Mouse (Mus musculus) adrenal gland, postnatal 14 days (tissue): ENCODE data around the gene Mphosph9. TPM values are rescaled to one million over a fixed set of nuclear protein-coding genes. Genes with fewer than 3 reads are reported as not detected.
"Not testable (repeated sequence)": the region's sequence is repeated elsewhere in the genome, so short reads cannot be mapped to it uniquely, and the experiment has no call there.

Experiments
- DNase-seq: peaks from one replicate; pipeline ENCODE4 v3.0.0; 2021; ENCODE audit warnings: mixed read lengths
- total RNA-seq: library from RNA; stranded (reverse); gene quantifications from 2 replicates; pipeline ENCODE4 v1.2.3, GENCODE M21; 2021

Mphosph9 gene
- total RNA-seq, 1 experiment from 2014 or later, result 6.6 TPM

DNA sequence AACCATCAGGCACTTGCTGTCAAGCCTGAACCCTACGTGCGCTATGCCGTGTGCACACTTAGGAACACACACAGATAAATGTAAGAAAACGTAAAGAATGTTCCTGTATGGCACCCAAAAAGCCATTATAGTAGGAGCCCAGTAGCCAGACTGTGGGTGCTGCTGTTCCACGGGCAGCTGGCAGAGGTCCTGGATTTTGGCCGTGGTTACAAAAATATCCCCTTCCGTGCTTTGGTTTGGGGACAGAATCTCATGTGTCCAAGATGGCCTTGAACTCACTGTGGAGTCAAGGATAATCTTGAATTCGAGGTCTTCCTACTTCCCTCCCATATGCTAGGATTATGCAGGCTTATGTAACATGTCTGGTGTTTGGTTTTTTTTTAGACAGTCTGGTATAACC, 15.1 kb upstream of the Mphosph9 start:
- no peak for DNase-seq

DNA sequence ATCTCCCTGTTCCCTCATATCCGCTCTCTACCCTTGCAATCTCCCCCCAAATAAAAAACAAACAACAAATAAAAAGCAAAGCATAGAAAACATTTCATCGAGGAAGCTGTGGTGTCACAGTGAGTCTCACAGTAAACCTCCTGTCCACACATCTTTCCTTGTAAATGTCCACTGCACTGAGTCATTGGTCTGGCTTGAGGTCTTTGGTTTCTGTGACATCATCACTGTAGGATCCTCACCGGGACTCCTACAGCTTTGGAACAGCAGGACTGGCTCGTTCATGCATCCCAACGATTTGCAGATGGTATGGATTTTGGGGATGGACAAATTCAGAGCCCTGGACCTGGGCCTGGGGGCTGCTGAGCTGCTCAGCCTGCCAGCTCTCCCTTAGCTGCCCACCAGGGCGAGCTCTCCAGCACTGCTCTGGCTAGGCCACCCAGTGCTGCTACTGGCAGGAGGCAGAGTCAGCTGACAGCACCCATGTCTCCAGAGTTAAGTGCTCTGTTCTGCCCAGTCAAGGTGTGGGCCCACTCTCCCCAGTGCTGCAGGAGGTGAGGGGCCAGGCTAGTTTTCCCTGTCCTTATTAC, 14.1 kb upstream of the Mphosph9 start:
- peak; percentile 62 for DNase-seq

DNA sequence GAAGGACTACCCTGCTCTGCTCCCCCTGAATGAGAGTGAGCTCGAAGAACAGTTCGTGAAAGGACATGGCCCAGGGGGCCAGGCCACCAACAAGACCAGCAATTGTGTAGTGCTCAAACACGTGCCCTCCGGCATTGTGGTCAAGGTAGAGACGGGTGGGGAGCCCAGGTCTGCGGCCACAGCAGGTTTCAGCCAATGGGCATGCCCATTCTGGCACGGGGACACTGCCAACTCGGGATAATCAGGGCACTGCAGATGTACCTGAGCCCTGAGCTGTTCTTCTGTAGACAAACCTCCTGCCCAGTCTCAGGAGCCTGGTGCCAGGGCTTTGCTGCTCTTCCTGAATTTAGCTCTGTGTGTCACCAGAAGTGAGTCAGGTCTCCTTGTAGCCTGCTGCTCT, 11.0 kb upstream of the Mphosph9 start:
- no peak for DNase-seq

DNA sequence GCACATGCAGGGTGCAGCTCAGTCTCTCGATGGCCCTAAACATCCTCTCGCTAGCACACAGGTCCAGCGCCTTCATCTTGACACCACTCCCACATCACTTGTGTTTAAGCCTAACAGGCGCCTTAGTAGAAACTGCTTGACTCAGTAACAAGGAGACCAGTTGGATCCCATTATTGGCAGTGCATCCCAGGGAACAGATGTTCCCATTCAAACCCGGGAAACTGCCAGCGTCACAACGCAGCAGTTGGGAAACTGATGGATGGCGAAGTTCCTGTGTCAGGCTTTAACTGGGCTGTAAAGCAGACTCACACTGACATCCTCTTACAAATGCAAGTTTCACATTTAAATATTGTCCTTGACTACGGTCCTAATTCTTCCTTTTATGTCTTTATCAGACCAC, 10.1 kb upstream of the Mphosph9 start:
- no peak for DNase-seq

DNA sequence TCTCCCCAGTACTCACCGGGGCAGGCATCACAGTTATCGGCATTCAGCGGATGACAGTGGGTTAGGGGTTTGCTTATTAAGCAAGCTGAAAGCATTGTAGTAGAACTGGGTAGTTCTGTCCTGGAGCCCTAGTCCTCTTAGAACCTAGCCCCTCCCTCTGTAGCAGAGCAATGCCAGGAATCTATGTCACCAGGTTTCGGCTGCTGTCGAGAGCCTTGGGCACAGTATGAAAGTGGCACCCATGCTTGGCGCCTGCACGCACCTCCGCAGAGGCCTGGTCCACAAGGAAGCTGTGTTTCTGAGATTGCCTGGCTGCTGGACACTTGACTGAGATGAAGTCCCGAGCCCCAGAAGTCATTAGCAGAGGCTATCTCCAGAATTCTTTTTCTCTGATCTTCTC, 9.3 kb upstream of the Mphosph9 start:
- DNase-seq, result no peak

DNA sequence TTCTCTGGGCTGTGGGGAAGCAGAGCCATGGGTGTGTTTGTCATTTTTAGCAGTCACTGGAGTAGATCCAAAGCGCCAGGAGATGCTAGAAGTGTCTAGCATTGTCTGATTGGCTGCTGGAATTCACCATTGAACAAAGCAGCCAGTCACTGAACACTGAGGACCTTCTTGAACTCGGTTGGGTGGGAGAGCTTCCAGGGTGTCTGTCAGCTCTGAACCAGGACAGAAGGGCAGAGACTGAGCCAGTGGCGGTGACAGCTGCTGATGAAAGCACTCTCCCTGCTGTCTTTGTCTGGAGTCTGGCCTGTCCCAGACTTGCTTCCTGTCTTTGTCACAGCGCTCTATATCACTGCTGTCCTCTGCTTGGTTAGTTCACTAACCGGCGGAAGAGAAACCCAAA, 6.6 kb upstream of the Mphosph9 start:
- no peak for DNase-seq

DNA sequence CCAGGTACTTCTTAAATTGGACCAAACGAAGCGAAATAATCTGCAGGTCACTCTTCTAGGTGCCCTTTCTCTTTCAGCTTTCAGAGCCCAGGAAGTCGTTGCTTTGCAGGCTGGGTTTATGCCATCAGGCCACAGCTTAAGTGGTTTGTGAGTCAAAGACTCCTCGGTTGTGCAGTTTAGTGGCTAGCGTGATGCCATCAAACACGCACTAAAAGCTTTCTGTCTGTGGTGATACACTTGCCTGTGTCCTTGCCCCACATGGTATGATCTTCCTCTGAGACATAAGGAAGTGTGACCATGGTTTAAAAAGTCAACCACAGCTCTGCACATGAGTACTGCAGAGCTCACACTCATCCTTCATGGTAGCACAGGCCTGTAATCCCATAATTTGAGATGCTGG, 2.3 kb upstream of the Mphosph9 start:
- no peak for DNase-seq

DNA sequence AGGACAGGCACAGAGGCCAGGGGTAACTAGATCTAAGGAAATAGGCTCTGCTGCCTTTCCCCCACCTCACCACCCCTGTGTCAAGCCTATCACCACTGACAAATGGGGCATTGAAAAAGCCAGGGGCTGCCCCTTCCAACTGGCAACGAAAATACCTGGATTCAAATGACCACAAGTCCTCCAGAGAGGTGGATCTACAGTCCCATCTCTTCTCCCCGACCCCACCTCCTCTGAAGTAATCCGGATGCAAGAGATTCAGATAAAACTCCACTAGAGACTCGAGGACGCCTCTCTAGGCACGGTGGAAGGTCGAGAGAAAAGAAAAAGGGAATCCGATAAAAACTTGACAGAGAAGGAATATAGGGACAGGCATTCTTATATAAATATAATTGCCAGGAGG, 943 bp downstream of the Mphosph9 start:
- DNase-seq, result no peak

DNA sequence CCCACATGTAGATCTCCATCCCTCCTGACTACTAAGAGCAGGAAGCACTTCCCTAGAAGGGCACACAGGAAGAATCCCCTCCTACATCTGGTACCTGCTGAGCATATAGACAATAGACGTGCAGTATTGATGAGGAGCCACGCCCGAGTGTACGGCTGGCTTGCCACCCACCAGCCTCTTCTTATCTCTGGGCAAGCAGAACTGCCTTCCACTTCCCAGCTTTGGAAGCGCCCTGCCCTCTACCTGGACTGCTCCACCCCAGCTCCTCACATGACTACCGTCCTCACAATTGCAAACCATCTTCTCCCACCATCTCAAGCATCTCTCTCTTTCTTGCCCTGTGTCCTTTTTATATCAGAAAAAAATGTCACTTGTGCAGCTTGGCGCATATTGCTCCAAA, 10.1 kb downstream of the Mphosph9 start:
- DNase-seq, result no peak

DNA sequence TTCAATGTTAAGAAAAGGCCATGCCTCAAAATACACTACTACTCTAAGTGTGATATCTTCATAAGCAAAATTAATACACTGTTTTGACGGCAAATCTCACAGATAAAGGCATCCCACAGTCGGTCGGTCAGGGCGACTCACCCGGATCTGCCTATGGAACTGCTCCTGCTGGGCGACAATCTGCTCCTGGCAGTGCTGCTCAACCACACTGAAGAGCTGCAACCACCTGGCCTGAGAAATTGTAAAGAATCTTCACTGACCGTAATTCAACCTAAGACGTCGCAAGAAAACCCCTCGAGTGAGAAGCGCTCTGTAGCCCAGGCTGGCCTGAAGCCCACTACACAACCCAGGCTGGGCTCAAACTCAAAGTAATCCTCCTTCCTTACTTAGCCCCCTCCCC, 11.8 kb downstream of the Mphosph9 start:
- no peak for DNase-seq

DNA sequence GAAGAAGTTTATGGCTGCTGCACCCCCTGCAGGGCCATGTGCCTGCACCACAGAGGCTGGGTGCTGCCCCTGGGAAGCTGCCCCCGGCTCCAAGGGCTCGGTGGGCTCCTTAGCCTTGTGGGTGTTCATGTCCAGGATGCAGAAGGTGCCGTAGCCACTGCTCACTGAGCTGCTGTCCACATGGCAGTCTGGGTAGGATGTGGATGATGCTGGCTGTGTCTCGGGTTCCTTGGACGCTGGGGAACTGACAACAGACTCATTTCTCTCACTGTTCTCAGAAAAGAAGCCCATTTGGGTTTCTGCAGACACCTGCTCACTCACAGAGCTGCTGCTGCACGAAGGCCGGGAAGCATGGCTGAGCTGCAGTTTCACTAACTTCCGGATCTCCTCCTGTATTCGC, 12.3 kb downstream of the Mphosph9 start:
- DNase-seq, result no peak

DNA sequence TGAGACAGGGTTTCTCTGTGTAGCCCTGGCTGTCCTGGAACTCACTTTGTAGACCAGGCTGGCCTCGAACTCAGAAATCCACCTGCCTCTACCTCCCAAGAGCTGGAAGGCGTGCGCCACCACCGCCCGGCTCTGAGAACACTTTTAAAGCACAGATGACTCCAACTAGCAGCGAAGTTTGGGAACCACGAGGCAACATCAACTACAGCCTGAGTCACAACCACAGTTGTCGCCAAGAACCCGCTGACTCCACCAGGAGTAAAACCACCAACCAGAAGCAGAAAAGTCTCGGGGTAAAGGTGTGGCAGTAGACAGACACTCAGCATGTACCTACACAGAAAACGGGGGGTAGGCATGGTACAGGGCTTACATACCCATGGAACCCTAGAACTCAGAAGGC, 17.7 kb downstream of the Mphosph9 start:
- DNase-seq, result no peak

DNA sequence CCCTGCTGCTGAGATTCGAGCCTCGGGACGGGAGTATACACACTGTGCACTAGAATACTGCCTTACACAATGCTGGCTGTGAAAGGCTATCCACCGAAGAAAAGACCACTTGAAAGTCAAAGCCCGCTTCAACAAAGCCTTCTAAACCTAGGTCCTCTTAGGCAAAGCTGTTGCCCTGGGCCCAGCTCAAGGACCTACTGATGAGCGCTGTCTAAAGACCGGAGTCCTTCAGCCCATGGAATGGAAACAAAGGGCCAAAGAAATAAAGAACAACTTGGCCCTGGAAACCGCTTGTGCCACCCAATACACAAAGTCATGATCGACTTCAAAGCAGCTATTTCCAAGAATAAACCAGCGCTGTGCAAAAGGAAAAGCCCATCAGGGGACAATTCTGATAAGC, 18.6 kb downstream of the Mphosph9 start:
- DNase-seq, result no peak

DNA sequence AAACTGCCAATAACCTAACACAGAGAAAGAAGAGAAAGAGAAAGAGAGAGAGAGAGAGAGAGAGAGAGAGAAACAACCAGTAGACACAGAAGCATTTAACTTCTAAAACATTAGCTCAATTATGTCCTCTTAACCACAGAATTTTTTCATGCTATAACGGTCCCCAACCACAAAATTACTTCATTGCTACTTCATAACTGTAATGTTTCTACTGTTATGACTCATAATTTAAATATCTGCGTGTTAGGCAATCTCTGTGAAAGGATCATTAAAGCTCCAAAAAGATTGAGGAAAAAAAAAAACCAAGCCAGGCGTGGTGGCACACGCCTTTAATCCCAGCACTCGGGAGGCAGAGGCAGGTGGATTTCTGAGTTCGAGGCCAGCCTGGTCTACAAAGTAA, 24.9 kb downstream of the Mphosph9 start:
- not testable (repeated sequence) for DNase-seq

DNA sequence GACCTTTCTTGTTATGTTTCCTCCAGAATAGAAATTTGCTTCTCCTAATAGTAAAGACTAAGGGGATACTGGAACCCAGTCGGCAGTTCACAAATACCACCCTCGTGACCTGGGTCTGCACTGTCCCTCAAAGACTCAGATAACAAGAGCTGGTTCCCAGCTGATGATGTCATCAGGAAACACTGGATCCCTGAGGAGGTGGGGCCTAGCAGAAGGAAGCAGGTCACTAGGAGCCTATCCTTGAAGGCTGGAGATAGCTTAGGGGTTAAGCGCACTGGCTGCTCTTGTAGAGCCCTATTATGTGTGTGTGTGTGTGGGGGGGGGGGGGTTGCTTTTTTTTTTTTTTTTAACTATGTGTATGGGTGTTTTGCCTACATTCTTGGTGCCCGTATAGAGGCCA, 27.6 kb downstream of the Mphosph9 start:
- DNase-seq, result no peak

DNA sequence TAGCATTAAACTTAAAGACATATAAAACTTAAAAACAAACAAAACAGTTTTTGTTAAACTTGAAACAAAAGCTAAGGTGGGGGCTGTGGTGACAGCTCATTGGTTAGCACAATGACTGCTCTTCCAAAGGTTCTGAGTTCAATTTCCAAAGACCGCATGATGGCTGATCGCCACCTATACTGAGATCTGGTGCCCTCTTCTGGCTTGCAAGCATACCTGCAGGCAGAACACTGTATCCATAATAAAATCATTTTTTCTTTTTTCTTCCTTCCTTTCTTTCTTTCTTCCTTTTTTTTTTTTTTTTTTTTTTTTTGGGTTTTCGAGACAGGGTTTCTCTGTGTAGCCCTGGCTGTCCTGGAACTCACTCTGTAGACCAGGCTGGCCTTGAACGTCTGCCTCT, 28.5 kb downstream of the Mphosph9 start:
- peak; percentile 38 for DNase-seq

DNA sequence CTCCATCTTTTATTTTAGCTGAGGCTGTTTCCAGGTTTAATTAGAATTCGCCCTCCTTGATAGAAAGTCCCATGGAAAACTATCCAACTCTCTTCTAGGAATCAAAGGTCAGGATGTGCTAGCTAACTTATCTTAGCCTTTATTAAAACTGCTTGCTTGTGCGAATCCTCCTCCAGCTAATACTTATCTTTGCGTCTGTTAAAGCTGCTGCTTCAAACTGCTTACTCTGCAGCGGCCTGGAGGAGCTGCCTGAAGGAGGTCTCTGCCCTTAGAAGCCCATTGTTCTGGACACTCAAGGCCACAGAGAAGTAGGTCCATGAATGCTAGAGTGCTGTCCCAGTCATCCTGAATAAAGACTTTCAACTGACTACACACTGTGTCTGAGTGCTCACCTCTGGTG, 31.3 kb downstream of the Mphosph9 start:
- DNase-seq, result no peak

DNA sequence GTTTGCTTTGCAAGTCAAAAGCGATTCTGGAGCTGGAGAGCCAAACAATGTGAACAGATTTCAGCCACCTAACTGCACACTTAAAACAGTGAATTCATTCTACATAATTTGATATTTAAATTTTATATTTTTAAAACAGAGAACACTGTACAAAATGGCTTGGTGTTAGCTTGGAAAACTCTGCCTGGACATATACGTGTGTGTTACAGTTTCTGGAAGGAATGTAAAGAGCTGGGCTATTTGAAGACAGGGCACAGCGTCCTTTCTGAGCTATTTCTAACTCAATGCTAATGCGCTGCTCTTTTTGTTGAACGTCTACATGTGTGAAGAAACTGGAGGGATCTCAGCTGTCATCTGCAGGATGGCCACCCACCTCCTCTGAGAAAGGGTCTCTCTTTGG, 33.8 kb downstream of the Mphosph9 start:
- DNase-seq, result no peak

DNA sequence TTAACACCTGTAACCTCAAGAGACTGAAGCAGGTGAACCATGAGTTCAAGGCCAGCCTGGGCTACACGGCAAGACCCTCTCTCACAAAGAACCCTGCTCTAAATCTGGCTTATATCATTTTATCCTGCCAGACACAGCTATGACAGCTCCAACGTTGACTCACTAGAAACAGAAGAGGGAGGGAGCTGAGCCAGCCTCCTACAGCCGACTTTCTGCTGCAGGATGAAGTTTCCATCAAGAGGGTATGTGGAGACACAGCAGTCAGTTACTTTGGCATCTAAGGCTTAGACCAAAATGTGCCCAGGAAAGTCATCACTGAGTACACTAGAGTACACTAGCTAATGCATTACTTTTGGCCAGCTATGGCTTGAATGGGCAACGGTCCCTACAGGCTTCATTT, 37.6 kb downstream of the Mphosph9 start:
- DNase-seq, result no peak

DNA sequence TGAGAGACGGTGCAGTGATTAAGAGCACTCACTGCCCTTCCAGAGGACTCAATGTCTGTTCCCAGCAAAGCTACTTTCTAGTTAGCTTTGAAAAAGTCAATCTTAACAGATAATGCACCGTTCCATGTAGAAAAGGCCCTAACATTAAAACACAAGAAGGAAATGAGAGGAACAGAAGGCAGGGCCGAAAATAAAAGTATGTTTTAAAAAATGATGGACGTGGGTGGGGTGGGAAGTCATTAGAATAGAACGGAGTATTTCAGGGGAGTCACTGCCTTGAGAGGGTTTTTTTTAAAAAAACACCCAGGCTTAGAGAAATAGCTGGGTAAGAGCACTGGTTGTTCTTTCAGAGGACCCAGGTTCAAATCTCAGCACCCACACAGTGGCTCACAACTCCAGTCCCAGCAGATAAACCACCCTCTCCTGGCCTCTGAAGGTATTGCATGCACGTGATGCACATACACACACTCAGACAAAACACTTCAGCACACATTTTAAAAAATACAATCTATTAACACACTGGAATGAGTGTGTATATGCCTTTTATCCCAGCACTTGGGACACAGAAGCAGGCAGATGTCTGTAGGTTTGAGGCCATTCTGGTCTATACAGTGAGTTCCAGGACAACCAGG, 40.0 kb downstream of the Mphosph9 start:
- no peak for DNase-seq

DNA sequence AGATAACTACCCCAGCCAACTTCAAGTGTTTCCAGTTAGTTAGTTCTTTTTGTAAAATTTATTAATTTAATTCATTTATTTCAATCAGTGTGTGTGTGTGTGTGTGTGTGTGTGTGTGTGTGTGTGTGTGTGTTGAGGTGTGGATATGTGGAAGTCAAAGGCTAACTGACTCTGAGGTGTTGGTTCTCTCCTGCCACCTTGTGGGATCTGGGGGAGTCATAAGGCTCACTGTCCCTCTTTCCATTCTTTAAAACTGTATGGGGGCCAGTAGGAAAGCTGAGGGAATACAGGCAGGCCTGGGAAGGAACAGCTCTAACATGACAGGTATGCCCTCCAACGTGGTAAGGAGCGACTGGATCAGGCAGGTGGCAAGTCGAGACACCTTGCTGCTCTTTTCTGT, 43.4 kb downstream of the Mphosph9 start:
- DNase-seq, result peak; percentile 27

DNA sequence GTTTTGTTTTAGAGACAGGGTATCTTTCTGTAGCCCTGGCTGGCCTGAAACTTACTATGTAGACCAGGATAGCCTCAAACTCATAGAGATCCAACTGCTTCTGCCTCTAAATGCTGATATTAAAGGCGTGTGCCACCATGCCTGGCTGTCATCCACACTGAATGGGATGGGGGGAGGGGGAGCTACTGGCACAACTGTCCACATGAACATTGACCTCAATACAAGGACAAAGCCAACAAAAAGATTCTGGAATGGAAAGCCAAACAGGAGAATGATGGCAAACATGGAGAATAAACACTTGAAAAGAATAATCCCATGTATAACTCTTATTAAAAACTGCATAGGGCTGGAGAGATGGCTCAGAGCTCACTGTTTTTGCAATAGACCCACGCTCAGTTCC, 44.9 kb downstream of the Mphosph9 start:
- peak; percentile 22 for DNase-seq

DNA sequence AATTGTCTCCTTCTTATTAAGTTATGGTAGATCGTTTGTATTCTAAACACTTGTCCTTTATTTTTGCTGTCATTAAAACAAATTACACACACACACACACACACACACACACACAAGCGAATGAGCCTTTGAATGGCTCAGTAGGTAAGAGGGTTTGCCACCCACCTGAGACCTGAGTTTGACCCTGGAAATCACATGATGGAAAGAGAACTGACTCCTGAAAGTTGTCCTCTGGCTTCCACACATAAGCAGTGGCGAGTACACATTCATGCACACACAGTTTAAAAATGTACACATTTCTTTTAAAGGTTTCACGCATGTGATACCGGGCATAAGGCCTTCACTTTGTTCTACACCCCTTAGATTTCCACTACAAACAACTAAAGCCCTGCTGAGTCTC, 57.5 kb downstream of the Mphosph9 start:
- no peak for DNase-seq

DNA sequence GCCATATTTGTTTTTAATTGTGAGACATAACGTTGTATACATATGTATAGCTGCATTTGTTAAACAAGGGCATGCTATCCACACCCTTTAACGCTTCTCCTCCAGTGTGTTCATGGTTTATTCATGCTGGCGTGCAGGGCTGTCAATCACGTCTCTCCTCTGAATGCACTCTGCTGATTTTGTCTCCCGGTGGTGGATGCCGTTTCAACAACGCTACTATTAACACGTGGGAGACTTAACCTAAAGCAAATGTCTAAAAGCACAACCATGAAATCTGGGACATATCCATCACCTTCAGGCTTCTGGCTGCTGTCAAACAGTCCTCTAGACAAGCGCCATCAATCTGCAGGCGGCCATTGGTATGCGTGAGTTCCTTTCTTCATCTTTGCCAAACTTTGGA, 58.1 kb downstream of the Mphosph9 start:
- no peak for DNase-seq

DNA sequence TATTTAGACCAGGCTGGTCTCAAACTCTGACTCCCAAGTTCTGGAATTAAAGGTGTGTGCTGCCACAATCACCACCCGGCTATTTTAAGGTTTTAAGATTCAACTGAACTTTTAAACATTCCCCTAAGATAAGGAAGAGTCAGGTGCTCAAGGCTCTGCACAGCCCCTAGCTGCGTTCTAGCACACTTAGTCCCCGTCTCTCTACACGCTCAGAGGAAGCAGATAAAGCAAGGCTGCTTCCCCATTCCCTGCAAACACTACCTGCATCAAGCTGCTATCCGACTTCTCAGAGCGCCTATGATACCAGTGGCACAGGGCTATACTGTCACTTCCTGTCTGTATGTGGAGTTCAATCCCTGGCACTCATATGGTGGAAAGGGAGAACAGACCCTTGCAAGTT, 60.1 kb downstream of the Mphosph9 start:
- no peak for DNase-seq
